Mouse (Mus musculus): ENCODE measurements at regions not wholly inside any gene's neighbourhood (a gene's known extent, or its start where the extent isn't known, plus 50 kb on each side); places are given as distances from the start of the nearest gene placed in this dataset.

GRCm38 (mm10) chr10:67651386-67651785 lies 102.6 kb upstream of the Ado start:
- H3K4me3 ChIP-seq (ENCODE audit: low read depth, low read length), result no peak overlapping the region
- no peak overlapping the region for H3K4me2 ChIP-seq (ENCODE audit: low read depth)
- no peak overlapping the region for H3K27ac ChIP-seq (ENCODE audit: low read depth, low read length)
- WGBS, result 93% methylated on average over 2 of the region's 2 CpGs
- H3K4me1 ChIP-seq (ENCODE audit: control insufficient read depth, insufficient read depth, low read length), result no peaks in the 10 kb centered on the region
- no peaks in the 10 kb centered on the region for H3K27me3 ChIP-seq (ENCODE audit: control insufficient read depth, insufficient read depth, low read length)
- ATAC-seq (ENCODE audit: insufficient read depth, low FRiP score, low TSS enrichment) (no peak), DNase-seq (ENCODE audit: low spot score) (no peak)
- H3K9me3 ChIP-seq (ENCODE audit: control insufficient read depth, low read length), result no peaks in the 10 kb centered on the region
- H3K36me3 ChIP-seq (ENCODE audit: control insufficient read depth, insufficient read depth, low read length), result no peaks in the 10 kb centered on the region
- H3K9ac ChIP-seq (ENCODE audit: low read length), result no peak overlapping the region

GRCm38 (mm10) chr10:67647777-67648727 lies 99.3 kb upstream of the Ado start:
- Histone ChIP-seq H3K36me3 (ENCODE audit: control insufficient read depth, insufficient read depth, low read length) (no peaks in the 10 kb centered on the region), H3K27me3 (ENCODE audit: control insufficient read depth, insufficient read depth, low read length) (no peaks in the 10 kb centered on the region), H3K4me3 (ENCODE audit: low read depth, low read length) (peak overlapping the region; percentile 1; the same call in 1 of the 2 replicates), H3K4me2 (ENCODE audit: low read depth) (peak overlapping the region; percentile 24), H3K9me3 (ENCODE audit: control insufficient read depth, low read length) (no peaks in the 10 kb centered on the region), H3K9ac (ENCODE audit: low read length) (no peak overlapping the region; the same call in none of the 2 replicates), H3K4me1 (ENCODE audit: control insufficient read depth, insufficient read depth, low read length) (no peaks in the 10 kb centered on the region), H3K27ac (ENCODE audit: low read depth, low read length) (no peak overlapping the region)
- WGBS, result 25% methylated on average over 20 of the region's 20 CpGs
- peak; percentile 22 for DNase-seq (ENCODE audit: low spot score)
- no peak for ATAC-seq (ENCODE audit: insufficient read depth, low FRiP score, low TSS enrichment)

GRCm38 (mm10) chr10:67646659-67647559 lies 98.2 kb upstream of the Ado start:
- Histone ChIP-seq H3K27ac (ENCODE audit: low read depth, low read length) (no peak overlapping the region), H3K4me1 (ENCODE audit: control insufficient read depth, insufficient read depth, low read length) (no peaks in the 10 kb centered on the region), H3K36me3 (ENCODE audit: control insufficient read depth, insufficient read depth, low read length) (no peaks in the 10 kb centered on the region), H3K9me3 (ENCODE audit: control insufficient read depth, low read length) (no peaks in the 10 kb centered on the region), H3K4me3 (ENCODE audit: low read depth, low read length) (0 out of 2 replicates have a peak overlapping the region, but pooled peaks have one; percentile 1), H3K27me3 (ENCODE audit: control insufficient read depth, insufficient read depth, low read length) (no peaks in the 10 kb centered on the region), H3K4me2 (ENCODE audit: low read depth) (peak overlapping the region; percentile 24), H3K9ac (ENCODE audit: low read length) (no peak overlapping the region)
- DNase-seq (ENCODE audit: low spot score) (no peak), ATAC-seq (ENCODE audit: insufficient read depth, low FRiP score, low TSS enrichment) (no peak)
- WGBS, result 4% methylated on average over 14 of the region's 14 CpGs

GRCm38 (mm10) chr10:67645821-67646220 lies 97.1 kb upstream of the Ado start:
- Histone ChIP-seq H3K4me1 (ENCODE audit: control insufficient read depth, insufficient read depth, low read length) (no peaks in the 10 kb centered on the region), H3K9ac (ENCODE audit: low read length) (no peak overlapping the region), H3K9me3 (ENCODE audit: control insufficient read depth, low read length) (no peaks in the 10 kb centered on the region), H3K36me3 (ENCODE audit: control insufficient read depth, insufficient read depth, low read length) (no peaks in the 10 kb centered on the region), H3K27me3 (ENCODE audit: control insufficient read depth, insufficient read depth, low read length) (no peaks in the 10 kb centered on the region), H3K4me2 (ENCODE audit: low read depth) (no peak overlapping the region), H3K4me3 (ENCODE audit: low read depth, low read length) (no peak overlapping the region), H3K27ac (ENCODE audit: low read depth, low read length) (no peak overlapping the region)
- DNase-seq (ENCODE audit: low spot score) (no peak), ATAC-seq (ENCODE audit: insufficient read depth, low FRiP score, low TSS enrichment) (no peak)
- 43% methylated on average over 3 of the region's 3 CpGs for WGBS

- Histone ChIP-seq H3K4me1 (ENCODE audit: control insufficient read depth, insufficient read depth, low read length) (no peaks in the 10 kb centered on the region), H3K4me2 (ENCODE audit: low read depth) (no peak overlapping the region), H3K36me3 (ENCODE audit: control insufficient read depth, insufficient read depth, low read length) (no peaks in the 10 kb centered on the region), H3K9me3 (ENCODE audit: control insufficient read depth, low read length) (no peaks in the 10 kb centered on the region), H3K9ac (ENCODE audit: low read length) (no peak overlapping the region), H3K27ac (ENCODE audit: low read depth, low read length) (no peak overlapping the region), H3K27me3 (ENCODE audit: control insufficient read depth, insufficient read depth, low read length) (no peaks in the 10 kb centered on the region), H3K4me3 (ENCODE audit: low read depth, low read length) (no peak overlapping the region)
- ATAC-seq (ENCODE audit: insufficient read depth, low FRiP score, low TSS enrichment) (no peak), DNase-seq (ENCODE audit: low spot score) (no peak)
- WGBS, result 62% methylated on average over 1 of the region's 1 CpGs
These were observed 95.5 kb upstream of the Ado start for GRCm38 (mm10) chr10:67644280-67644679.

- Histone ChIP-seq H3K27ac (ENCODE audit: low read depth, low read length) (no peak overlapping the region), H3K9ac (ENCODE audit: low read length) (no peak overlapping the region), H3K4me1 (ENCODE audit: control insufficient read depth, insufficient read depth, low read length) (no peaks in the 10 kb centered on the region), H3K9me3 (ENCODE audit: control insufficient read depth, low read length) (no peaks in the 10 kb centered on the region), H3K36me3 (ENCODE audit: control insufficient read depth, insufficient read depth, low read length) (no peaks in the 10 kb centered on the region), H3K4me3 (ENCODE audit: low read depth, low read length) (no peak overlapping the region), H3K4me2 (ENCODE audit: low read depth) (no peak overlapping the region), H3K27me3 (ENCODE audit: control insufficient read depth, insufficient read depth, low read length) (no peaks in the 10 kb centered on the region)
- ATAC-seq (ENCODE audit: insufficient read depth, low FRiP score, low TSS enrichment), result no peak
- WGBS, result 47% methylated on average over 7 of the region's 7 CpGs
- no peak for DNase-seq (ENCODE audit: low spot score)
These were observed 94.9 kb upstream of the Ado start for GRCm38 (mm10) chr10:67643685-67644084.

GRCm38 (mm10) chr10:67637339-67637738 lies 88.6 kb upstream of the Ado start:
- Histone ChIP-seq H3K9me3 (ENCODE audit: control insufficient read depth, low read length) (no peaks in the 10 kb centered on the region), H3K9ac (ENCODE audit: low read length) (no peak overlapping the region), H3K4me2 (ENCODE audit: low read depth) (no peak overlapping the region), H3K27ac (ENCODE audit: low read depth, low read length) (no peak overlapping the region), H3K27me3 (ENCODE audit: control insufficient read depth, insufficient read depth, low read length) (no peaks in the 10 kb centered on the region), H3K4me1 (ENCODE audit: control insufficient read depth, insufficient read depth, low read length) (no peaks in the 10 kb centered on the region), H3K36me3 (ENCODE audit: control insufficient read depth, insufficient read depth, low read length) (no peaks in the 10 kb centered on the region), H3K4me3 (ENCODE audit: low read depth, low read length) (no peak overlapping the region)
- no peak for DNase-seq (ENCODE audit: low spot score)
- no peak for ATAC-seq (ENCODE audit: insufficient read depth, low FRiP score, low TSS enrichment)
- 68% methylated on average over 5 of the region's 5 CpGs for WGBS

GRCm38 (mm10) chr10:67636569-67636968 lies 87.8 kb upstream of the Ado start:
- DNase-seq (ENCODE audit: low spot score), result peak; percentile 32
- no peaks in the 10 kb centered on the region for H3K9me3 ChIP-seq (ENCODE audit: control insufficient read depth, low read length)
- no peaks in the 10 kb centered on the region for H3K36me3 ChIP-seq (ENCODE audit: control insufficient read depth, insufficient read depth, low read length)
- H3K9ac ChIP-seq (ENCODE audit: low read length), result no peak overlapping the region
- no peak for ATAC-seq (ENCODE audit: insufficient read depth, low FRiP score, low TSS enrichment)
- H3K27me3 ChIP-seq (ENCODE audit: control insufficient read depth, insufficient read depth, low read length), result no peaks in the 10 kb centered on the region
- no peak overlapping the region for H3K27ac ChIP-seq (ENCODE audit: low read depth, low read length)
- peak overlapping the region; percentile 37 for H3K4me2 ChIP-seq (ENCODE audit: low read depth)
- no peak overlapping the region for H3K4me3 ChIP-seq (ENCODE audit: low read depth, low read length)
- WGBS, result 6% methylated on average over 13 of the region's 13 CpGs
- H3K4me1 ChIP-seq (ENCODE audit: control insufficient read depth, insufficient read depth, low read length), result no peaks in the 10 kb centered on the region

Data from neural tube, embryonic 11.5 days (tissue).